Mouse (Mus musculus) thymus, adult 2 months (tissue): ENCODE results near the gene Irx6.

Experiments
- CTCF ChIP-seq: fragments of 200-500 bp; IDR thresholded peaks from 2 replicates; pipeline ENCODE4 v1.5.1; 2012; ENCODE audit warnings: mild to moderate bottlenecking, control low read depth, low read length, moderate library complexity, borderline replicate concordance; ENCODE audit not compliant: control insufficient read depth, poor library complexity, insufficient read depth; ENCODE audit errors: extremely low read depth
- POLR2A ChIP-seq: fragments of 200-500 bp; IDR thresholded peaks from 2 replicates; pipeline ENCODE4 v1.6.1; 2012; ENCODE audit warnings: mild to moderate bottlenecking, low read length, control low read depth, moderate library complexity; ENCODE audit not compliant: control insufficient read depth, poor library complexity, insufficient read depth; ENCODE audit errors: extremely low read depth

GRCm38 (mm10) chr8:92713286-92713685, 39.2 kb downstream of the Irx6 start:
- no peak for TF ChIP-seq CTCF
- no peak for TF ChIP-seq POLR2A
